Mouse (Mus musculus): Measurements from ENCODE around the gene Gm20503. TPM values are rescaled to one million over a fixed set of nuclear protein-coding genes. Genes with fewer than 3 reads are reported as not detected.

Gm20503 gene
- polyA plus RNA-seq, 1 experiment from 2014 or later: 8.5 TPM

- Histone ChIP-seq H3K36me3 (replicated peaks) (no peaks in the 10 kb centered on the region), H3K4me1 (replicated peaks) (peaks cover 76% of the 10 kb centered on the region), H3K4me2 (no peak overlapping the region), H3K9me3 (replicated peaks) (no peaks in the 10 kb centered on the region), H3K27ac (replicated peaks) (no peak overlapping the region), H3K9ac (no peak overlapping the region), H3K27me3 (no peaks in the 10 kb centered on the region), H3K4me3 (replicated peaks) (no peak overlapping the region)
- WGBS (ENCODE audit: insufficient replicate concordance): 41% methylated on average over 7 of the region's 7 CpGs
- no peak for ATAC-seq (ENCODE audit: insufficient read depth)
Observed at GRCm38 (mm10) chr4:58989303-58989898, 13.6 kb upstream of the Gm20503 start.

GRCm38 (mm10) chr4:58990609-58991434 lies 12.2 kb upstream of the Gm20503 start:
- no peaks in the 10 kb centered on the region for H3K9me3 ChIP-seq (replicated peaks)
- H3K9ac ChIP-seq: no peak overlapping the region
- peak overlapping the region; percentile 16; the same call in 1 of the 2 replicates for H3K4me2 ChIP-seq
- H3K4me3 ChIP-seq (replicated peaks): no peak overlapping the region
- no peaks in the 10 kb centered on the region for H3K36me3 ChIP-seq (replicated peaks)
- 53% methylated on average over 17 of the region's 17 CpGs for WGBS (ENCODE audit: insufficient replicate concordance)
- H3K27ac ChIP-seq (replicated peaks): no peak overlapping the region
- peak; percentile 31; the same call in 1 of the 2 replicates for ATAC-seq (ENCODE audit: insufficient read depth)
- H3K4me1 ChIP-seq (replicated peaks): peaks cover 78% of the 10 kb centered on the region
- no peaks in the 10 kb centered on the region for H3K27me3 ChIP-seq

- 24% methylated on average over 5 of the region's 5 CpGs for WGBS (ENCODE audit: insufficient replicate concordance)
- H3K27me3 ChIP-seq: no peaks in the 10 kb centered on the region
- H3K36me3 ChIP-seq (replicated peaks): no peaks in the 10 kb centered on the region
- no peak overlapping the region for H3K27ac ChIP-seq (replicated peaks)
- H3K9me3 ChIP-seq (replicated peaks): no peaks in the 10 kb centered on the region
- ATAC-seq (ENCODE audit: insufficient read depth): peak; percentile 51; the same call in 1 of the 2 replicates
- H3K9ac ChIP-seq: peak overlapping the region; percentile 6; the same call in 1 of the 2 replicates
- H3K4me3 ChIP-seq (replicated peaks): no peak overlapping the region
- peaks cover 64% of the 10 kb centered on the region for H3K4me1 ChIP-seq (replicated peaks)
- H3K4me2 ChIP-seq: peak overlapping the region; percentile 58
Observed at GRCm38 (mm10) chr4:58992195-58992594, 10.8 kb upstream of the Gm20503 start.

GRCm38 (mm10) chr4:58994762-58995161 lies 8.2 kb upstream of the Gm20503 start, which contains the start of gene Dnajc25:
Dnajc25 (plus strand) TSS chr4:58995062.
- Histone ChIP-seq H3K9ac (no peak within 1 kb of the TSS), H3K36me3 (replicated peaks) (no peaks in the 10 kb centered on the region), H3K4me1 (replicated peaks) (peaks cover 50% of the 10 kb centered on the region), H3K9me3 (replicated peaks) (no peaks in the 10 kb centered on the region), H3K27me3 (no peaks in the 10 kb centered on the region), H3K4me3 (replicated peaks) (no peak within 1 kb of the TSS), H3K27ac (replicated peaks) (no peak within 1 kb of the TSS), H3K4me2 (no peak within 1 kb of the TSS)
- no peak for ATAC-seq (ENCODE audit: insufficient read depth)
- 49% methylated on average over 4 of the region's 4 CpGs for WGBS (ENCODE audit: insufficient replicate concordance)

GRCm38 (mm10) chr4:58995251-58995693 lies 7.7 kb upstream of the Gm20503 start:
- Histone ChIP-seq H3K27me3 (no peaks in the 10 kb centered on the region), H3K4me3 (replicated peaks) (no peak overlapping the region), H3K4me2 (no peak overlapping the region), H3K9me3 (replicated peaks) (no peaks in the 10 kb centered on the region), H3K9ac (no peak overlapping the region), H3K27ac (replicated peaks) (no peak overlapping the region), H3K36me3 (replicated peaks) (no peaks in the 10 kb centered on the region), H3K4me1 (replicated peaks) (peaks cover 49% of the 10 kb centered on the region)
- ATAC-seq (ENCODE audit: insufficient read depth): no peak
- WGBS (ENCODE audit: insufficient replicate concordance): 55% methylated on average over 8 of the region's 8 CpGs

- H3K9ac ChIP-seq: no peak overlapping the region
- 72% methylated on average over 5 of the region's 5 CpGs for WGBS (ENCODE audit: insufficient replicate concordance)
Observed at GRCm38 (mm10) chr4:58997081-58997480, 5.9 kb upstream of the Gm20503 start.

GRCm38 (mm10) chr4:58998688-58999087 lies 4.3 kb upstream of the Gm20503 start:
- H3K27me3 ChIP-seq: no peaks in the 10 kb centered on the region
- no peaks in the 10 kb centered on the region for H3K36me3 ChIP-seq (replicated peaks)
- no peak overlapping the region for H3K9ac ChIP-seq
- H3K4me1 ChIP-seq (replicated peaks): peaks cover 34% of the 10 kb centered on the region
- H3K4me3 ChIP-seq (replicated peaks): no peak overlapping the region
- ATAC-seq (ENCODE audit: insufficient read depth): no peak
- no peak overlapping the region for H3K27ac ChIP-seq (replicated peaks)
- WGBS (ENCODE audit: insufficient replicate concordance): 37% methylated on average over 1 of the region's 1 CpGs
- no peak overlapping the region for H3K4me2 ChIP-seq
- no peaks in the 10 kb centered on the region for H3K9me3 ChIP-seq (replicated peaks)

More at GRCm38 (mm10) chr4:58997081-58997480, 5.9 kb upstream of the Gm20503 start:
- H3K36me3 ChIP-seq (replicated peaks): no peaks in the 10 kb centered on the region
- H3K4me1 ChIP-seq (replicated peaks): peaks cover 37% of the 10 kb centered on the region
- no peak overlapping the region for H3K4me3 ChIP-seq (replicated peaks)
- no peaks in the 10 kb centered on the region for H3K27me3 ChIP-seq
- no peak overlapping the region for H3K27ac ChIP-seq (replicated peaks)
- no peaks in the 10 kb centered on the region for H3K9me3 ChIP-seq (replicated peaks)
- ATAC-seq (ENCODE audit: insufficient read depth): no peak
- H3K4me2 ChIP-seq: no peak overlapping the region

- Histone ChIP-seq H3K9me3 (replicated peaks) (no peaks in the 10 kb centered on the region), H3K9ac (no peak overlapping the region), H3K36me3 (replicated peaks) (no peaks in the 10 kb centered on the region), H3K4me2 (no peak overlapping the region), H3K4me1 (replicated peaks) (peaks cover 38% of the 10 kb centered on the region), H3K27ac (replicated peaks) (no peak overlapping the region), H3K4me3 (replicated peaks) (no peak overlapping the region), H3K27me3 (no peaks in the 10 kb centered on the region)
- under 1% methylated on average over 2 of the region's 2 CpGs for WGBS (ENCODE audit: insufficient replicate concordance)
- no peak for ATAC-seq (ENCODE audit: insufficient read depth)
Observed at GRCm38 (mm10) chr4:58999686-59000085, 3.3 kb upstream of the Gm20503 start.

- 2% methylated on average over 2 of the region's 2 CpGs for WGBS (ENCODE audit: insufficient replicate concordance)
- H3K9me3 ChIP-seq (replicated peaks): no peaks in the 10 kb centered on the region
- no peak overlapping the region for H3K4me3 ChIP-seq (replicated peaks)
- H3K9ac ChIP-seq: no peak overlapping the region
- peaks cover 39% of the 10 kb centered on the region for H3K4me1 ChIP-seq (replicated peaks)
- H3K27me3 ChIP-seq: no peaks in the 10 kb centered on the region
- no peak overlapping the region for H3K4me2 ChIP-seq
- no peak for ATAC-seq (ENCODE audit: insufficient read depth)
- no peak overlapping the region for H3K27ac ChIP-seq (replicated peaks)
- no peaks in the 10 kb centered on the region for H3K36me3 ChIP-seq (replicated peaks)
Observed at GRCm38 (mm10) chr4:59000614-59001013, 2.4 kb upstream of the Gm20503 start.

- H3K4me1 ChIP-seq (replicated peaks): peaks cover 56% of the 10 kb centered on the region
- H3K9me3 ChIP-seq (replicated peaks): no peaks in the 10 kb centered on the region
- peak overlapping the region; percentile 89; the same call in 1 of the 2 replicates for H3K27ac ChIP-seq (replicated peaks)
- no peak for ATAC-seq (ENCODE audit: insufficient read depth)
- peak overlapping the region; percentile 87 for H3K9ac ChIP-seq
- WGBS (ENCODE audit: insufficient replicate concordance): 11% methylated on average over 7 of the region's 7 CpGs
- H3K36me3 ChIP-seq (replicated peaks): no peaks in the 10 kb centered on the region
- no peaks in the 10 kb centered on the region for H3K27me3 ChIP-seq
- peak overlapping the region; percentile 92 for H3K4me3 ChIP-seq (replicated peaks)
- peak overlapping the region; percentile 98 for H3K4me2 ChIP-seq
Observed at GRCm38 (mm10) chr4:59003806-59004200, 793 bp downstream of the Gm20503 start.

GRCm38 (mm10) chr4:59006211-59006610 lies 3.2 kb downstream of the Gm20503 start:
- no peak overlapping the region for H3K4me3 ChIP-seq (replicated peaks)
- no peaks in the 10 kb centered on the region for H3K36me3 ChIP-seq (replicated peaks)

More at GRCm38 (mm10) chr4:59006211-59006610, 3.2 kb downstream of the Gm20503 start:
- Histone ChIP-seq H3K4me1 (replicated peaks) (peaks cover 71% of the 10 kb centered on the region), H3K9me3 (replicated peaks) (no peaks in the 10 kb centered on the region), H3K4me2 (no peak overlapping the region), H3K9ac (no peak overlapping the region), H3K27ac (replicated peaks) (no peak overlapping the region), H3K27me3 (no peaks in the 10 kb centered on the region)
- WGBS (ENCODE audit: insufficient replicate concordance): 50% methylated on average over 8 of the region's 8 CpGs
- ATAC-seq (ENCODE audit: insufficient read depth): no peak

Measured in liver, embryonic 15.5 days (tissue).